Mouse (Mus musculus) fibroblast of lung, adult 2 months (primary cell): ENCODE data around the gene Rbm4.
"Not testable (repeated sequence)": the region's sequence is repeated elsewhere in the genome, so short reads cannot be mapped to it uniquely, and the experiment has no call there.

Experiments used
- DNase-seq: peaks from one replicate; pipeline ENCODE4 v3.0.0-alpha.2; 2011; ENCODE audit warnings: low read depth

Gene Rbm4

DNA sequence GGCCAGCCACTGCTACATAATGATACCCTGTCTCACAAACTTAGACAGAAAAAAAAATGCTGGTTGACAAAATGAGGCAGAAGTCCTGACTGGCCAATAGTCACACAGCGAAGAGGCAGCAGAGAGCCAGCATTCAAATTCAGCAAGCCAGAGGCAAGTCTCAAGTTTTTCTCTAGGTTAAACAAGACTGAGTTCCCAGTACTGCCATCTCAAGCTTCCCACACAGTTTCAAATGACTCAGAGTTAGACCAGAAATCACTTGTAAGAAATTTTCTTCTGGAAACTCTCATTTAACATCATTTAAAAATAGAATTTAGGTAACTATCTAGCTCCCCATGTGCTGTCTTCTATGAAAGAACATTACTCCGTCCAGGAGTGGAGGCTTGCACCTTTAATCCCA, 4.1 kb upstream of the Rbm4 start:
- no peak for DNase-seq

DNA sequence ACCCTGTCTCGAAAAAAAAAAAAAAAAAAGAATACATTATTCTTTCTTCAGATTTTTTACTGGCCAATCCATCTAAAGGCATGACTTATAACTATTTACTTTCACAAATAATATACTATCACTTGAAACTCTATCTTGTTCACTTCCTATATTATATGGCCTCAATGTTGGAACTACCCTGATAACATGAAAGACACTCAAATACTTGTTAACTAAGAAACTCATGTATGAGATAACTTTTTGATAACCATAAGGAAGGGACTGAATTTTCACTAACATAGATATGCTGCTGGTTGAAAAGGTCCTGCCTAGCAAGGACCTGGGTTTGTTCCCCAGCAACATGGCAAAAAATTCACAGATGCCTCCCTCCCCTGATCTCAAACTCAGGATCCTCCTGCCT, 2.2 kb upstream of the Rbm4 start:
- DNase-seq, result no peak

DNA sequence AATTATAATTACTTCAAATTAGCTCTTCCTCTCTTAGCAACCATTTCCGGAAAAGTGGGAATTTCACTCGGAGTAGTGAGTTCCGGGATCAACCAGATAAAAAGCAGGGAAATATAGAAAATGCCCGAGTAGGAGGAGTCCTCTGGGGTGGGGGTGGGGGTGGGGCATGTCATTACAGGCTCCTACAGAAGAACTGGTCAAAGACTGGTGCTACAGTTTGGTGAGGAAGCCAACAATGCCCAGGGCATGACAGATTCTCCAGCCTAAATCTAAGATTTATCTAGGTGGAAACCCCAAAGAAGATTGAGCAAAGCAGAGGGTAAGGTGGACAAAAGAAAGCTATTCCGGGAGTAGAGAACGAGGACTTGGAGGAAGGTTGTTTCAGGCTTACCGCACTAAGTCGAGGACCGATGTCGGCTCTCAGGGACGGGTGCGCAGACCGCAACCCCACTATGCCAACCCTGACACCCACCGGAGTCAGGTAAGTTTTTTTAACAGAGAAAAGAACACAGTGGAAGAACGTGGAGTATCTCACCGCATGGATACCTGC, 345 bp downstream of the Rbm4 start:
- DNase-seq, result no peak

DNA sequence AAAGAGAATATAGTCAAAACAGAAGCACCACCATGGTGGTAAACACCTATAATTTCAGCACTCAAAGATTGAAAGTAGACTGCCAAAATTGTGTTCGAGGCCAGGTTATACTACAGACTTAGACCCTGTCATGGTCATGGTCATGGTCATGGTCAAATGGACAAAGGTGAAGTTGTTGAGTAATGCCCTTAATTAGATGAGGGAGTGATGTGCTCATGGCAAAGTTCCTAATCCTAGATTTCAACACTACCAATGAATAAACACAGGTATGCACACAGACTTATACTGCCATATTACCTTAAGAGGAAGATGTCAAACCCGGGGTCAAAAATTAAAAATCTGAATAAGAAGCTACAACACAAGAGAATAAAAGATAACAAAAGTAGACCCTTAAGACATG, 7.4 kb downstream of the Rbm4 start:
- DNase-seq, result no peak

DNA sequence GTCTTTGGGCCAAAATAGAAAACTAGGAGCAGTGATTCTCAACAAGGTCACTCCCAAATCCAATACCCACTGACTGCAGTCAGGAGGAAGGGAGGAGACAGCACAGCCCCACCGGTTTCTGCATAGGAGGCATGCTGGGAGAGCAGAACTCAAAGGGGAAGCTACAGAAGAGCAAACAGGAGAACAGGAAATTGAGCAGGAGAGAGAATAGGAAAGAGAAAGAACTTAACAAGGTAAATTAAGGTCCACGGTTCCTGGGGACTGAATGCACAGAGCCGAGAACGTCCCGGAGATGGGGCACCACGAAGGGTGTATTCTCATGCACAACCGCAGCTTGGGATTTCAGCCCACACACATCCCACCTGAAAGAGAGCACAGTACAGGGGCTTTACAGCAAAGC, 8.5 kb downstream of the Rbm4 start:
- DNase-seq, result no peak

DNA sequence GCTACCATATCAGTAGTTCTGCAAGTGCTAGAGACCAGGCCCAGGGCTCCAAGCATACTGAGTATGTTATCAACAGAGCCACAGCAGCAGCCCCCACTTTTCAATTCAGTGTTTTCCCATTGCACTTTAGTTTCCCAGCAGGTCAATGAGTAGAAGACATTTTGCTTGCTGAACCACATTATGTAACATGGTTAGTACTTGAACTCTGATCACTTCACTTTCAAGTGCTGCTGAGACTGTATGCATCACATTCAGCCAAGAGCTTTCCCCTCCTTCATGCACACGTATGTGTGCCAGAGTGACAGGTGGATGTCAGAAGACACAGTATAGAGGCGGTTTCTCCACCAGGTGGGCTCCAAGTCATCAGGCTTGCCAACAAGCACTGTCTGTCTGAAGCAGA, 10.8 kb downstream of the Rbm4 start:
- DNase-seq, result no peak

DNA sequence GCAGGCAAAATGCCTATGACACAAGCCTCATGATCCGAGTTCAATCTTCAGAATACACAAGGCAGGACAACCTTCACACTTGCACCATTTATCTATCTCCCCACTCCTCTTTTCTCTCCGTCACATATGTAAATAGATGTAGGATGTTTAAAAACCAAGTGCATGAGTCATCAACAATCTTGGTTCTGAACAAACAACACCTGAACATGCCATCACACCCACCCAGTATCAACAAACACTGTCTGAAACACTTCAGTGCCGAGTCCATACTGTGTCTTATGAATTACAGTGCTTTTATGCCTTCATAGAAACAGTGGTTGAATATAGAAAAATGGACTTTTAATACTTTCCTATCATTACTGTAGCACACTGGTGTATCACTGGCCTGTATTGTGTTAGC, 20.9 kb downstream of the Rbm4 start:
- no peak for DNase-seq

DNA sequence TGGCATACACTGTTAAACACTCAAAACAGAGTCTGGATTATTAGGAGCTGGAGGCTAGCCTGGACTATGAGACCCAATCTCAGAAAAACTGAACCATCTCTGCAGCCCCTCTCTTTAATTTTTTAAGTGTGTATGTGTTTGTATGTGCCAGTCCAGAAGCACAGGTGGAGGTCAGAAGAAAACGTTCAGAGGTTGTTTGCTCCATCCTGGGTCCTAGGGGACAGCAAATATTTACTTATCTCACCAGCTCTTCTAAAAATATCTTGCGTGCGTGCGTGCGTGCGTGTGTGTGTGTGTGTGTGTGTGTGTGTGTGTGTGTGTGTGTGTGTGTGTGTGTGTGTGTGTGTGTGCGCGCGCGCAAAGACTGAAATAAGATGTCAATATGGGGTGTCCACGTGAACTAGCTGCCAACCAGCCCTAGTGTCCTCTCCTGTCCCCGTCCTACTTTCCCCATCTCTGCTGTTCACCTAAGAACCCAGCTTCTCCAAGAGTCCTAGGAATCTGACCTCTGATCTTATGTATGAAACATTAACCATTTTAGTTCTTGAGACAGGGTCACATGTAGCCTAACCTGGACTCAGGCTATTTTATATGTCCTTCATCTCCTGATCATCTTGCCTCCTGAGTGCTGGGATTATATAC, 26.1 kb downstream of the Rbm4 start:
- no peak for DNase-seq

DNA sequence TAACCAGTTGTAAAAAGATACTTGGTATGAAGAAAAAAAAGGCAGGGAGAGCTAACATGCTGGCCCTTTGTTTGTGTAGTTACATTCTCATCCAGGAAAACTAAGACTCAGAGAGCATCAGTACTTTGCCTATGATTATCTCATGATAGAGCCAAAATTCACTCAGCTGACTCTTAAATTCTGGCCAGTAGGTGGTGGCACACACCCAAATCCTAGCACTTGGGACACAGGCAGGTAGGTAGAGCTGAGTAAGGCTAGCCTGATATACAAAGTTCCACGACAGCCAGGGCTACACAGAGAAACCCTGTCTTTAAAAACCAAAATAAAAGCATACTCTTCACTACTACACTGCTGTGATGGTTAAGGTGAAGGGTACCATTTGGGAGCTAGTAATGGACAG, 30.8 kb downstream of the Rbm4 start:
- DNase-seq, result no peak

DNA sequence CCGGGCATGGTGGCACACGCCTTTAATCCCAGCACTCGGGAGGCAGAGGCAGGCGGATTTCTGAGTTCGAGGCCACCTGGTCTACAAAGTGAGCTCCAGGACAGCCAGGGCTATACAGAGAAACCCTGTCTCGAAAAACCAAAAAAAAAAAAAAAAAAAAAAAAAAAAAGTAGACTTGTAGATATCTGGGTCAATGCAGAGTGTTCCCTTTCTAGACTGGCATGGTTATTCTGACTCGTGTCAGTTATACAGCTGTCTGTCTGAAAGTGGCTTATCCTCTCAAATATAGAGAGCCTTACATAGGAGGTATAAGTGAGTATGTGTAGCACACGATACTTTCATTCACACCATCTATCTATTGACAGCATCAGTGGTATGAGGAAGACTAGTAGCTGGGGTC, 33.2 kb downstream of the Rbm4 start:
- DNase-seq, result not testable (repeated sequence)

DNA sequence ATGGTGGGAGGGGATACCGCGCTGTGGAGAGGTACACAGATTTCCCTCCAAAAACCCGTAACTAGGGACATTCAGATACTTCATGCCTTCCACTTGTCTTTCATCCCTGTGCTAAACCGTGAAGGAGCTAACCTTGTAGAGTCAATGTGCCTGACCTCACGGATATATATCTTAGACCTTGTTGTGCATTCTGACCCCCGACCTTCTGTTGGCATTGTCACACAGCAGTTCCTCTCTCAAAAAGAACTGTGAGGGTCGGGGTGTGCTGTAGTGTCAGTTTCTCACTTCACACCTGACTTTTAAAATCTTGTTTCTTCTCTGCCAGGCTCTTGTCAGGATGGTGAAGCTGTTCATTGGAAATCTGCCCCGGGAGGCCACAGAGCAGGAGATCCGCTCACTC, 36.8 kb downstream of the Rbm4 start:
- no peak for DNase-seq

DNA sequence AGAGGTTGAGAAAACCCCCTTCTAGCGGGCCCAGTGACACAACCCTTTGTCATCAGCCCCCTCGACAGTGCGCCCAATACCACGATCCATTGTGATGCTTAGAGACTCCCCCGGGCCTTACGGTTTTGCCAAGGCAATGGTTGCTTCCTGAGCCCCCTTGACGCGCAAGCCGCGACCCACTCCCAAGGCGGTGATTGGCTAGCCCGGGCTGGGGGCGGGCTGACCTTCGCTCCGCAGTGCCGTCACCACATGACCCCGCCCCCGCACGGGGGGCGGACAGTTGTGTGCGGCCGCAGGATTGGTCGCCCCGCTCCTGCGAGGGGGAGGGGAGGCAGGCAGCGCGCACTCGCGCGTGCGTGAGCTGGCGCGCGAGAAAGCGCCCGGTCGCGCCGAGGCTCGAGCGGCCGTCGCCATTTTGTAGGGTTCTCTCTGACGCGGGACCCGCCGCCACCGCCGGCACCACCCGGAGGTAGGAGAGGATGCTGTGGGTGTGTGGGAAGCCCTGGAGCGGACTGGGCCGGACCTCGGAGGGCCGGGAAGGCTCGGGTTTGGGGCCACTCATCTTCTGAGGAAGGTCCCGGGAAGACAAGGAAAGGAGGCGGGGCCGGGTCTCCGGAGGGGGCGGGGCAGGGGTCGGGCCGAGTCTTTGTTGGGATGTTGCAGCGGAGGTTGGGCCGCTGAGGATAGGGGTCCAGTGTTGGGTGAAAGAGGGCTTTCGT, 37.3 kb downstream of the Rbm4 start, which contains the start of gene Rbm4b:
Rbm4b (plus strand) TSS at position 305 of the 719 bp plus-strand sequence.
- DNase-seq, result peak; percentile 85

DNA sequence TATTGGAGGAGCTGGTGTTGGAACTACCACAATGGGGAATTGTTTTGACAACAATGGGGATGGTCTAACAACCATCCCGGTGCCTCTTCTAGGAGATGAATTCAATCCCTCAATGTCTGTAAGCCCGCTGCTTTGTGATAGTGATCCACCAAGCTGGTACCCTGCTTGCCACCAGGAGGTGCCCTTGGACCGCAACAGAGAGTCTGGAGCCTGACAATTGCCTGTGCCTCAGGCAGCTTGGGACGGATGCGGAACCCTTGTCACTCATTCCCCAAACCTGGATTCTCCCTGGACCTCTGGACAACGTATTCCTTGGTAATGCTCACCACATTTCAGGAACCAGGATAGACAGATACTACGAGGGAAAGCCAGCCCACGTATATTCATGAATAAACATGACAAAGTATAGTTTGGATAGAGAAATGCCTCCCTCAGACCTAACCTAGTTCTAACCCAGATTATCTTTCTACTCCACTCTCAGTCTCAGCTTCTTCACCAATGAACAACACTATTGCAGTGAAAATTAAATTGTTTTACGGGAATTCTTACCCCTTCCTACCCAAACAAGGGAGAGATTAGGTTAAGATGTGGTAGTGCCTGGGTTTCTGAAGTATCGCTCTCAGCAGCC, 38.0 kb downstream of the Rbm4 start:
- DNase-seq, result peak; percentile 63

DNA sequence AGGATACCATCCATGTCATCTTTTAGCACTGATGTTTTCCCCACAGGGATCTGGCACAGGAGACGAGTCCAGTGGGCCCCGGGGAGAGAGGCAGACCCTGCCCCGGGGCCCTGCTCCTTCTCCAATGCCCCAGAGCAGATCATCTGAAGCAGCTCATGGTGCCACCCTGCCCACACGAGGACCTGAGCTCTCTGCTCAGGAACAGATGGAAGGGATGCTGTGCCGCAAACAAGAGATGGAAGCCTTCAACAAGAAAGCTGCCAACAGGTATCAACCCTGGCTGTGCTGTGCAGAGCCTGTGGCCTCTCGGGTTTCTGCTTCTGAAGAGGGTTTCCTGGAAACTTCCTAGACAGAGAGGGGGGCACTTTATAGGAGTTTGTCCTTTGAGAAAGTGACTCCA, 43.7 kb downstream of the Rbm4 start:
- no peak for DNase-seq

DNA sequence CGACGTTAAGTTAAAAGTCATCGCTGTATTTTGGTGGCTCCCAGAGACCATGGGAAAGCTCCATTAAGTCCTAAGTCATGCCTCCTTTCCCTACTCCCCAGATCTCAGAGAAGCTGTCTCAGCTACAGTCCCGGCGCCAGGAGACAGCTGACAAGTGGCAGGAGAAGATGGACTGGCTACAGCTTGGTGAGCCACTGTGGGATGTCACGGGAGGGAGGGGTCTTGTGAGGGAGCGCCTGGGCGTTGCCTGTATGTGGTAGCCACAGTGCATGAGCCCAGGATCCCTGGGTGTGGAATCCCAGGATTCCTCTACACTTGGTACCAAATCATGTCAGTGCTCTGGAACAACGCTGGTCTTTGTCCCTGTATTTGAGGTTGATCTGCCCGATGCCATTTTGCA, 45.2 kb downstream of the Rbm4 start:
- DNase-seq, result no peak

DNA sequence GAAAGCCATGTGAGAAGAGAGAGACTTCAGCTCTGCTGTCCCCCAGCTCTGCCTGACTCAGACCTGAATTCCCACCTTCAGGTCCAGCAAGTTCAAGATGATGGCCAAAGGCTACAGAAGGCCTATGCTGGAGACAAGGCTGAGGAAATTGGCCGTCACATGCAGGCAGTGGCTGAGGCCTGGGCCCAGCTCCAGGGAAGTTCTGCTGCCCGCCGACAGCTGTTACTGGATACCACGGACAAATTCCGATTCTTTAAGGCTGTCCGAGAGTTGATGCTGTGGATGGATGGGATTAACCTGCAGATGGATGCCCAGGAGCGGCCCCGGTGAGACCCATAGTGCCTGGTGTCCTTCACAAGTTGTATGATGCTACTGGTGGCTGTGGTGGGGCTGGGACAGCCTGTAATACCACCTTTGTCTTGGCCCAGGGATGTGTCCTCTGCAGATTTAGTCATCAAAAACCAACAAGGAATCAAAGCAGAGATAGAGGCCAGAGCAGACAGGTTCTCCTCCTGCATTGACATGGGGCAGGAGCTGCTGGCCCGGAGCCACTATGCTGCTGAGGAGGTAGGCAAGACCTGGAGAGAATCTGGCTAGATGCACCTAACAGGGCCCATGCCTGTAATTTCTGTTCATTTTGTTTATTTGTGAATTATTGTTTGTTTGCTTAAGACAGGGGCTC, 45.9 kb downstream of the Rbm4 start:
- no peak for DNase-seq

DNA sequence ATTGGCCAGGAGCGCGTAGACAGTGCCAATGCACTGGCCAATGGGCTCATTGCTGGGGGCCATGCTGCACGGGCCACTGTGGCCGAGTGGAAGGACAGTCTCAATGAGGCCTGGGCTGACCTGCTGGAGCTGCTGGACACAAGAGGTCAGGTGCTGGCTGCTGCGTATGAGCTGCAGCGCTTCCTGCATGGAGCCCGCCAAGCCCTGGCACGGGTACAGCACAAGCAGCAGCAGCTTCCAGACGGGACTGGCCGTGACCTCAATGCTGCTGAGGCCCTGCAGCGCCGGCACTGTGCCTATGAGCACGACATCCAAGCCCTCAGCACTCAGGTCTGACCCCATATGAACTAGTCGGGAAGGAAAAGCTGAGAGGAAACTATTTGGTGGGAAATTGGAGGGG, 47.1 kb downstream of the Rbm4 start:
- DNase-seq, result no peak

DNA sequence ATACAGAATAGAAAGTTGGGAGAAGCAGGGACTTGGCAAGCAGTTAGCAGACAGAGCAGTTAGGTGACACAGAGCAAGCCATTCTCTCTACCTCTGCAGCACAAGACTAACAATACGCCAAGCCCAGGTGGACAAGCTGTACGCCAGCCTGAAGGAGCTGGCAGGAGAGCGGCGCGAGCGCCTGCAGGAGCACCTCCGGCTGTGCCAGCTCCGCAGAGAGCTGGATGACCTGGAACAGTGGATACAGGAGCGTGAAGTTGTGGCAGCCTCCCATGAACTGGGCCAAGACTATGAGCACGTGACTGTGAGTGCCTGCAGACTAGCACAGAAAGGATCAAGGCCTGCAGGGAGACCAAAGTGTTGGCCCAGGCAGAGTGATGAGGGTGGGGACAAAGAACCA, 48.0 kb downstream of the Rbm4 start:
- no peak for DNase-seq

DNA sequence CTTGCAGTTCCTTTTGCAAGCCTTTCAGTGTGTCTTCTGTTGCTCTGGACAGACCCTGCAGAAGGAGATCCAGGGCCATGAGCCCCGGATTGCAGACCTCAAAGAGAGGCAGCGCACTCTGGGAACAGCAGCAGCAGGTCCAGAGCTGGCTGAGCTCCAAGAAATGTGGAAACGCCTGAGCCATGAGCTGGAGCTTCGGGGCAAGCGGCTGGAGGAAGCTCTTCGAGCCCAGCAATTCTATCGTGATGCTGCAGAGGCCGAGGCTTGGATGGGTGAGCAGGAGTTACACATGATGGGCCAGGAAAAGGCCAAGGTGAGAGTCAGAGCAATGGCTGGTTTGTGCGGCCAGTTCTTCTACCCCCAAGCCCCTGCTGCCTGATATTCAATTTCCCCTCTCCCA, 48.6 kb downstream of the Rbm4 start:
- DNase-seq, result no peak

DNA sequence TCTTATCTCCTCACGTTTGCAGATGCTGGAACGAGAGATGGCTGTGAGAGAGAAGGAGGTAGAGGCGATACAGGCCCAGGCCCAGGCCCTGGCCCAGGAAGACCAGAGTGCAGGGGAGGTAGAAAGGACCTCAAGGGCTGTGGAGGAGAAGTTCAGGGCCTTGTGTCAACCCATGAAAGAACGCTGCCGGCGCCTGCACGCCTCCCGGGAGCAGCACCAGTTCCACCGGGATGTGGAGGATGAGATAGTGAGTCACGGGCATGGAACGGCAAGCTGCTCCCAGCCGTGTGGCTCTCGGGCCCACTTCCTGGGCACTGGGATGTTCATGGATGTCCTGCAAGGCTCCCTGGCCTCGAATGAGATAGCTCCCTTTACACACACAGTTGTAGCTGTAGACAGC, 49.7 kb downstream of the Rbm4 start:
- no peak for DNase-seq

DNA sequence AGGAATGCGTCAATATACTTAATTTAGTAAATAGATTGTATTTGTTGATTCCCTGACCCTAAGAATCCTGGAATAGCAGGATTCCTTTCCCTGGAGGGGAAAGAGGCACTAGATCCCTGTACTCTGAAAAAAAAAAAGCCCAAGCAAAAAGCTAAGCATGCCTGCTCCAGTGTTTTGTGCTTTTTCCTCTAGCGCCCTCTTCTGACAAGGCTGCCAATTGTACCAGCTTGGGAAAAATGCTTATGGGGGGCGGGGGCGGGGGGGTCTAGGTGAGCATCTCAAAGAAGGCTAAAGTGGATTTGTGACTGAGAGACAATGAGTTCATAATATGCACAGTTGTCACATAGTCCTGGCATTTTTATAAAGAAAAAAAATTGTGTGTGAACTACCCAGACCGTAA, 50.2 kb downstream of the Rbm4 start:
- DNase-seq, result no peak

DNA sequence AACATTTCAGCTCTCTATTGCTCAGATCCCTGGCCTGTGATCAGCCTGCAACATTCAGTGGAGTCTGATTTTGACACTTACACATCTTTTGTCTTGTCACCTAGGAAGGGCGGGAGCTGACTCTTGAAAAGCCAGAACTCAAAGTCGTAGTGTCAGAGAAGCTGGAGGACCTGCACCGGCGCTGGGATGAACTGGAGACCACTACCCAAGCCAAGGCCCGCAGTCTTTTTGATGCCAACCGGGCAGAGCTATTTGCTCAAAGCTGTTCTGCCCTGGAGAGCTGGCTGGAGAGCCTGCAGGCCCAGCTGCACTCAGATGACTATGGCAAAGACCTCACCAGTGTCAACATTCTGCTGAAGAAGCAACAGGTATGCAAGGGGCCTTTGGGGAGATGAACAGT, 51.5 kb downstream of the Rbm4 start:
- no peak for DNase-seq

DNA sequence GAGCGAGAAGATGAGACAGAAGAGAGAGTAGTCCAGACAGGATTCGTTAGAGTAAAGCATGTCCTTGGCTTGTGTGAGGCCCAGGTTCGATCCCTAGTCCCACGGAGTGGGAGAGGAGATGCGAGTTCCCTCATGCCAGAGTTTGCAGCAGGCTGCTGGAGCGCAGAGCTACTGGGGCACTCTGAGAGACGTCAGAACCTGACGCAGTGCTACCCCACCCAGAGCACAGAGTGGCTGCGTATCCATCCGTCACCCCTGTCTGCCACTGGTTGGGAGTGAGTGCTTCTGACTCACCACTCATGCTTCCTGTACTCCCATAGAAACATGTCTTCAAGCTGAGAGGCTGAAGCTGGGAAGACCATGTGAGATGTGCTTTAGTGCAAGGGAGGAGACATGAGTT, 52.2 kb downstream of the Rbm4 start:
- DNase-seq, result no peak
